Mouse (Mus musculus) limb, embryonic 14.5 days (tissue): Measurements from ENCODE around the gene Gm6583. TPM values are rescaled to one million over a fixed set of nuclear protein-coding genes. Genes with fewer than 3 reads are reported as not detected.

Source experiments
- ATAC-seq: fragments of 200-750 bp; cut with Nextera tagmentation; 2 replicates; pipeline ENCODE4 v1.8.0; 2017; ENCODE audit warnings: low read depth, moderate number of reproducible peaks, moderate TSS enrichment; ENCODE audit not compliant: low FRiP score
- DNase-seq: peaks from one replicate; pipeline ENCODE4 v3.0.0-alpha.2; 2015; ENCODE audit warnings: low spot score
- H3K27ac ChIP-seq: fragments of 300-500 bp; sonication (generic); replicated peaks from 2 replicates; pipeline ENCODE4 v1.5.1; 2014; ENCODE audit warnings: low read depth, mild to moderate bottlenecking, low read length, moderate library complexity, mixed read lengths
- H3K27me3 ChIP-seq: fragments of 300-500 bp; sonication (generic); 2 replicates; pipeline ENCODE4 v1.6.1; 2014; ENCODE audit warnings: low read length, mixed read lengths; ENCODE audit not compliant: control insufficient read depth, insufficient read depth
- H3K36me3 ChIP-seq: fragments of 300-500 bp; sonication (generic); 2 replicates; pipeline ENCODE4 v1.6.1; 2014; ENCODE audit warnings: mild to moderate bottlenecking, low read length, moderate library complexity, mixed read lengths; ENCODE audit not compliant: control insufficient read depth, insufficient read depth
- H3K4me1 ChIP-seq: fragments of 300-500 bp; sonication (generic); 2 replicates; pipeline ENCODE4 v1.6.1; 2014; ENCODE audit warnings: antibody characterized with exemption, low read length, mixed read lengths; ENCODE audit not compliant: control insufficient read depth, insufficient read depth
- H3K4me2 ChIP-seq: fragments of 300-500 bp; sonication (generic); replicated peaks from 2 replicates; pipeline ENCODE4 v1.6.1; 2014; ENCODE audit warnings: low read depth, mild to moderate bottlenecking, low read length, moderate library complexity; ENCODE audit not compliant: severe bottlenecking
- H3K4me3 ChIP-seq: fragments of 300-500 bp; sonication (generic); replicated peaks from 2 replicates; pipeline ENCODE4 v1.5.1; 2014; ENCODE audit warnings: low read length
- H3K9ac ChIP-seq: fragments of 300-500 bp; sonication (generic); 2 replicates; pipeline ENCODE4 v1.6.1; 2014; ENCODE audit warnings: mild to moderate bottlenecking, low read depth, low read length, moderate library complexity; ENCODE audit not compliant: severe bottlenecking
- H3K9me3 ChIP-seq: fragments of 300-500 bp; sonication (generic); 2 replicates; pipeline ENCODE4 v1.6.1; 2016; ENCODE audit warnings: low read length; ENCODE audit not compliant: control insufficient read depth
- POLR2A ChIP-seq: fragments of 200-500 bp; IDR thresholded peaks from 2 replicates; pipeline ENCODE4 v1.8.0; 2012; ENCODE audit warnings: inconsistent platforms, mild to moderate bottlenecking, moderate library complexity, borderline replicate concordance; ENCODE audit not compliant: insufficient read depth, insufficient read length; ENCODE audit errors: extremely low read depth
- WGBS: fragments of 180-500 bp; shearing (Covaris S2); extraction: QIAGEN DNeasy Blood & Tissue Kit; methylation state at CpG from one replicate; pipeline ENCODE4 v1.1.7; 2014; 5-methylcytosine and 5-hydroxymethylcytosine counted together
- polyA plus RNA-seq, 2 experiments: library from polyadenylated mRNA; depleted of rRNA in 1 of 2; stranded (reverse) in 1 of 2; unstranded in 1 of 2; fragments of >200 nt; fragmentation: Nextera tagmentation in 1 of 2; extraction: Ambion mirVana in 1 of 2; gene quantifications; 2 replicates each; pipeline versions ENCODE4 v1.2.1 to v1.2.3; 2012 to 2014

Gm6583 gene
- polyA plus RNA-seq, 2 experiments, result 0.08 TPM; not detected in 1

- H3K9me3 ChIP-seq, result no peaks in the 10 kb centered on the region
- no peak overlapping the region for H3K9ac ChIP-seq
- ATAC-seq (no peak), DNase-seq (no peak)
- H3K36me3 ChIP-seq, result peaks cover 54% of the 10 kb centered on the region
- no peak overlapping the region for H3K4me3 ChIP-seq
- WGBS, result 91% methylated on average over 8 of the region's 8 CpGs
- H3K4me2 ChIP-seq, result no peak overlapping the region
- no peaks in the 10 kb centered on the region for H3K27me3 ChIP-seq
- TF ChIP-seq POLR2A, result no peak
- H3K4me1 ChIP-seq, result no peaks in the 10 kb centered on the region
- H3K27ac ChIP-seq, result no peak overlapping the region
Observed at GRCm38 (mm10) chr5:112349169-112349568, 6.7 kb downstream of the Gm6583 start.

- H3K4me2 ChIP-seq, result no peak overlapping the region
- H3K36me3 ChIP-seq, result peaks cover 32% of the 10 kb centered on the region
- no peak overlapping the region for H3K27ac ChIP-seq
- H3K4me3 ChIP-seq, result no peak overlapping the region
- H3K4me1 ChIP-seq, result peaks cover 10% of the 10 kb centered on the region
- H3K27me3 ChIP-seq, result no peaks in the 10 kb centered on the region
- H3K9me3 ChIP-seq, result no peaks in the 10 kb centered on the region
- 81% methylated on average over 16 of the region's 16 CpGs for WGBS
- ATAC-seq, result no peak
- peak overlapping the region; percentile 16; the same call in 1 of the 2 replicates for H3K9ac ChIP-seq
- no peak for TF ChIP-seq POLR2A
- no peak for DNase-seq
Observed at GRCm38 (mm10) chr5:112346211-112346965, 9.4 kb downstream of the Gm6583 start.

- no peak for ATAC-seq
- Histone ChIP-seq H3K27ac (no peak overlapping the region), H3K9ac (no peak overlapping the region), H3K4me2 (0 out of 2 replicates have a peak overlapping the region, but pooled peaks have one; percentile 71), H3K4me1 (peaks cover 10% of the 10 kb centered on the region), H3K9me3 (no peaks in the 10 kb centered on the region), H3K36me3 (peaks cover 18% of the 10 kb centered on the region), H3K4me3 (0 out of 2 replicates have a peak overlapping the region, but pooled peaks have one; percentile 78), H3K27me3 (no peaks in the 10 kb centered on the region)
- no peak for TF ChIP-seq POLR2A
- DNase-seq, result no peak
- WGBS, result 80% methylated on average over 6 of the region's 6 CpGs
Observed at GRCm38 (mm10) chr5:112344092-112344960, 11.5 kb downstream of the Gm6583 start.

GRCm38 (mm10) chr5:112343205-112343595 is 12.6 kb downstream of the Gm6583 start:
- Histone ChIP-seq H3K27me3 (no peaks in the 10 kb centered on the region), H3K27ac (0 out of 2 replicates have a peak overlapping the region, but pooled peaks have one; percentile 48), H3K36me3 (peaks cover 20% of the 10 kb centered on the region), H3K4me2 (peak overlapping the region; percentile 71), H3K9ac (peak overlapping the region; percentile 73), H3K4me1 (peaks cover 10% of the 10 kb centered on the region), H3K9me3 (no peaks in the 10 kb centered on the region), H3K4me3 (peak overlapping the region; percentile 78)
- no peak for TF ChIP-seq POLR2A
- ATAC-seq (peak; percentile 60), DNase-seq (no peak)
- under 1% methylated on average over 19 of the region's 24 CpGs for WGBS

- Histone ChIP-seq H3K27ac (0 out of 2 replicates have a peak within 1 kb of the TSS, but pooled peaks have one; percentile 48), H3K4me3 (peak within 1 kb of the TSS; percentile 78), H3K9me3 (no peaks in the 10 kb centered on the region), H3K27me3 (no peaks in the 10 kb centered on the region), H3K36me3 (peaks cover 21% of the 10 kb centered on the region), H3K9ac (peak within 1 kb of the TSS; percentile 73), H3K4me2 (peak within 1 kb of the TSS; percentile 71), H3K4me1 (peaks cover 10% of the 10 kb centered on the region)
- DNase-seq (peak; percentile 67), ATAC-seq (peak; percentile 87)
- 3% methylated on average over 32 of the region's 64 CpGs for WGBS
- TF ChIP-seq POLR2A, result no peak
Observed at GRCm38 (mm10) chr5:112342463-112343204, 13.2 kb downstream of the Gm6583 start, which contains the start of the genes Srrd and Hps4. TSS of gene Srrd (minus strand) at chr5:112343040. TSS of gene Hps4 (plus strand) at chr5:112343083.
